Mouse (Mus musculus): Measurements from ENCODE around the gene Sstr2.

DNA sequence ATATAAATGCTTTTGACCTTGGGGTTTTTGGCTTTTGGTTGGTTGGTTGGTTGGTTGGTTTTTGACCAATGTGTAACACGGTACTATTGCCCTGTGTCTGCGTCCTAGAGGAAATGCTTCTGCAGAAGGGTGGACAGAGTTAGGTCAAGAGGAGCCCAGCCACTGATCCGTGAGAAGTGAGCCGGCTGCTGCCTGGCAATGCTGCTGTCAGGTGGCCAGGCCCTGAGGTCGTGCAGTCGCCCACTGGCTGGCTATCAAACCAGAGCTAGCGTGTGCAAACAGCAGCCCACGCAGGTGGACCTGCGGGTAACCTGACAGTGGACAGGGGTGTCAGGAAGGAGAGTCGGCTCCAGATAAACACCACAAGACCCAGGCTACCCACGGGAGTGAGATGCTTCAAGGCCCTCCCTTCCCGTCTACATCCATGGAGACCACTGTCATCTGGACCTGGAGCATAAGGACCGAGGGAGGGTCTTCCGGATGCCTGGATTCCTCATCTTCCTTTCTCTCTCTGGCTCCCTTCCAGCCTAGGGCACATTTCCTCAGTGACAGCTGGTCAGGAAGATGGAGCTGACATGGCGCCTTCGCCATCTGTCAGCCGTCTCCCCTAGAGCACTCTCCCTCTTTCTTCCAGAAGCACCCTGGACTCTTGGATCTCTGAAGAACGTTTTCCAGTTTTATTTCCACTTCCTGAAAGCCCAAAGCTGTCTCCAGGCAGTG, 18.5 kb upstream of the Sstr2 start:
- TF ChIP-seq CTCF (IDR thresholded peaks at IDR 0.05; ENCODE audit: extremely low read depth, insufficient read depth, insufficient read length, insufficient replicate concordance) (no peak), POLR2A (IDR thresholded peaks at IDR 0.05; ENCODE audit: low read depth, low read length) (no peak)
